Mouse (Mus musculus) thymus, adult 2 months (tissue): ENCODE results near the gene H2-DMb1.

Source experiments
- CTCF ChIP-seq: fragments of 200-500 bp; IDR thresholded peaks from 2 replicates; pipeline ENCODE4 v1.5.1; 2012; ENCODE audit warnings: mild to moderate bottlenecking, control low read depth, low read length, moderate library complexity, borderline replicate concordance; ENCODE audit not compliant: control insufficient read depth, poor library complexity, insufficient read depth; ENCODE audit errors: extremely low read depth
- POLR2A ChIP-seq: fragments of 200-500 bp; IDR thresholded peaks from 2 replicates; pipeline ENCODE4 v1.6.1; 2012; ENCODE audit warnings: mild to moderate bottlenecking, low read length, control low read depth, moderate library complexity; ENCODE audit not compliant: control insufficient read depth, poor library complexity, insufficient read depth; ENCODE audit errors: extremely low read depth

DNA sequence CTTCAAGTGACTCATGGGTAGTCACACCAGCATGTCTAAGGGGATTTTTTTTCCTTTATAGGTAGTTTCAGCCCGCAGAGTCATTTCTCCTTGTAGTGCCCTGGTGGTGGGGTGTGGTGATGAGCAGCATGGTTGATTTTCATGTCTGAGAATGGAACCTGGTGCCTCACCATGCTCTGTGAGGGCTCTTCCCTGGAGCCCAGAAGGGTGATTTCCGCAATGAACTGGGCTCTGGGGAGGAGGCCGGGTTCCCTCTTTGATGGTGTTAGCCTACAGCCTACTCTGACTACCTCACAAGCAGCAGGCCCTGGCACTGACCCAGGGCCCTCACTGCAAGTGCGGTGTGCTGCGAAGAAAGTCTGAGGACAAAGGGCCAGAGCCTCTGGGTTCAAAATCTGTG is 50.6 kb downstream of the H2-DMb1 start, which contains the start of gene Tap2:
- no peak for TF ChIP-seq CTCF
- TF ChIP-seq POLR2A, result no peak
